Mouse (Mus musculus): ENCODE data around the gene Shq1. TPM values are rescaled to one million over a fixed set of nuclear protein-coding genes. Genes with fewer than 3 reads are reported as not detected.
A peak's percentile ranks its signal among the peaks of the same experiment; 100 is the strongest.

The Shq1 gene
- polyA plus RNA-seq, 1 experiment from 2014 or later = 19.1 TPM

DNA sequence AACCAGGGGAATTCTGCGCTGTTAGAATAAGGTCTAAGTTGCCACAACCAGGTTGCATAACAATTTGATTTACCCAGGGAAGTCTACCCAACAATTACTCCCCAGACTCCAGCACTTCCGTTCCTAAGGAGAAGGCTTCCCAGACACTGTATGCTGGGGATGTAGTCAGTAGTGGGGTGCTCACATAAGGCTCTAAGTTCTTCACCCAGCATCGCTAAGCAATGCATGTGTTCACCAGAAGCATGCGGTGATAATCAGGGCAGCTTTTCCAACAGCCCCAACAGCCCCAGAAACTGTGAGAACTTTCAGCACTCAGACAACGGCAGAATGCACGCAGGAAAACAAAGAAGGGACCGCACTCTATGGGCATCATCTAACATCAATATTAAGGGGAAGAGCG, 77.1 kb downstream of the Shq1 start:
- Histone ChIP-seq H3K4me1 (no peaks in the 10 kb centered on the region), H3K4me3 (no peak overlapping the region), H3K9ac (no peak overlapping the region), H3K27me3 (no peaks in the 10 kb centered on the region), H3K4me2 (no peak overlapping the region), H3K9me3 (no peaks in the 10 kb centered on the region), H3K27ac (no peak overlapping the region), H3K36me3 (no peaks in the 10 kb centered on the region)
- 80% methylated on average over 8 of the region's 8 CpGs for WGBS
- ATAC-seq (ENCODE audit: borderline replicate concordance, extremely low read depth, low FRiP score, low TSS enrichment) = no peak

DNA sequence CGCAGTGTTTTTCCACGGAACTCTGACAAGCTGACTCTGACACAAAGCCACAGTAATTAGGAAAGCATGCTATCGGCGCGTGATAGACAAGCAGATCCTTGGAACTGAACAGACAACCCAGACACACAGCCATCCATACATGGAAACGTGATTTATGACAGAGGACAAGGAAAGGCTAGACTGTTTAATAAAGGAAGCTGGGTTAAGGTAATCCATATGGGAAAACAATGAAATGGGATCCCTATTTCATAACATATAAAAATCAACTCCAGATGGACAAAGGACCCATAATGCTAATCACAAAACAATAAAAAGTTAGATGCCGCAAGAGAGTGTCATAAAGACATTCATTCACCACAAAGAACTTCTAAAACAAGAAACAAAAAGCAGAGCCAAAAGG, 78.0 kb downstream of the Shq1 start:
- Histone ChIP-seq H3K4me2 (no peak overlapping the region), H3K27ac (no peak overlapping the region), H3K36me3 (no peaks in the 10 kb centered on the region), H3K4me1 (no peaks in the 10 kb centered on the region), H3K4me3 (no peak overlapping the region), H3K27me3 (no peaks in the 10 kb centered on the region), H3K9me3 (no peaks in the 10 kb centered on the region), H3K9ac (no peak overlapping the region)
- 63% methylated on average over 7 of the region's 7 CpGs for WGBS
- no peak for ATAC-seq (ENCODE audit: borderline replicate concordance, extremely low read depth, low FRiP score, low TSS enrichment)

DNA sequence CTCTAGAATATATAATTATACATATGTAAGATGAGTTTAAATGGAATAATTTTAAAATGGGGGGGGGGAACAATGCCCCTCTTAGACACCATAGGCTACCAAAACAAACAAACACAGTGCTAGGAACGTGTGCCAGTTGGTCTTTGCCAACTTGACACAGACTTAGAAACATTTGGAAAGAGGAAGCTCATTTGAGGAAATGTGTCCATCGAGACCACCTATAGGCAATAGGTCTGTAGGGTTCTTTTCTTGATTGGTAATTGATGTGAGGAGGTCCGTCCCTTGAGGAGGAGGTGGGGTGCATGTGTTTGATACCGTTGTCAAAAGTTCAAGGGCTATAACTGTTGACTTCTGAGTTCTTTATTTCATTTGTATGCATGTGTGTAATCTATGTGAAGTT, 80.4 kb downstream of the Shq1 start:
- Histone ChIP-seq H3K9ac (no peak overlapping the region), H3K4me2 (no peak overlapping the region), H3K36me3 (no peaks in the 10 kb centered on the region), H3K27me3 (no peaks in the 10 kb centered on the region), H3K4me1 (no peaks in the 10 kb centered on the region), H3K4me3 (no peak overlapping the region), H3K27ac (no peak overlapping the region), H3K9me3 (no peaks in the 10 kb centered on the region)
- 80% methylated on average over 4 of the region's 4 CpGs for WGBS
- ATAC-seq (ENCODE audit: borderline replicate concordance, extremely low read depth, low FRiP score, low TSS enrichment) = no peak

DNA sequence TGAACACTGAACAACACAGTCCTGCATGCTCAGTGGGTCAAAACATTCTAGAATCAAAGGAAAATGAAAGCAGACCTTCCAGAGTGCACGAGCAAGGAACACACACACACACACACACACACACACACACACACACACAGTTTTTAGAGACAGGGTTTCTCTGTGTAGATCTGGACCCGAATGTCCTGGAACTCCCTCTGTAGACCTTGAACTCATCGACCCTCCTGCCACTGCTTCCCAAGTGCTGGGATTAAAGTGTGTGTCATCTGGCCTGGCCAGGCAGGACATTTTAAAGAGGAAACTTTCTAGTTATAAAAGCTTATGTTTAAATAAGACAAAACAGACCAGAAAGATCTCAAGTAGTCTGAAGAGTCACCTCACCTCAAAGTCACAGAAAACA, 82.1 kb downstream of the Shq1 start:
- ATAC-seq (ENCODE audit: borderline replicate concordance, extremely low read depth, low FRiP score, low TSS enrichment) = no peak
- H3K4me3 ChIP-seq = no peak overlapping the region
- no peaks in the 10 kb centered on the region for H3K9me3 ChIP-seq
- no peak overlapping the region for H3K27ac ChIP-seq
- no peak overlapping the region for H3K4me2 ChIP-seq
- no peaks in the 10 kb centered on the region for H3K36me3 ChIP-seq
- no peak overlapping the region for H3K9ac ChIP-seq
- H3K4me1 ChIP-seq = no peaks in the 10 kb centered on the region
- no peaks in the 10 kb centered on the region for H3K27me3 ChIP-seq
- 71% methylated on average over 3 of the region's 3 CpGs for WGBS

DNA sequence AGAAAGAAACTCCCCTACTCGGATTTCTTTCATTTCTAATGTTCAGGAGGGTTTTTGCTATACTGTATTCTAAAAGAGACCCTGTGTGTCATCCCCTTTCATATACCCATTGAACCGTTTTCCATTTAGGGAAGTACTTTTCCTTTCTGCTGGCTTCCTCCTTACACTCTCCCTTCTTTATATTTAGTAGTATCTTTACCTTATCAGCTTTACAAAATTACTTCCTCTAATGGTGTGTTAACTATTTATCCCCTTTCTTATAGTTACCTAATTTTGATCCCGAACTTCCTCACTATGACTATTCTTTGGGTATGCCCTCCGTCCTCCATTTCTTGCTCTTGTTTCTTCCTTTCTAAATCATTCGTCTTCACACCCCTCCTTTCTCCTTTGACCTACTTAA, 84.2 kb downstream of the Shq1 start:
- no peak for ATAC-seq (ENCODE audit: borderline replicate concordance, extremely low read depth, low FRiP score, low TSS enrichment)

DNA sequence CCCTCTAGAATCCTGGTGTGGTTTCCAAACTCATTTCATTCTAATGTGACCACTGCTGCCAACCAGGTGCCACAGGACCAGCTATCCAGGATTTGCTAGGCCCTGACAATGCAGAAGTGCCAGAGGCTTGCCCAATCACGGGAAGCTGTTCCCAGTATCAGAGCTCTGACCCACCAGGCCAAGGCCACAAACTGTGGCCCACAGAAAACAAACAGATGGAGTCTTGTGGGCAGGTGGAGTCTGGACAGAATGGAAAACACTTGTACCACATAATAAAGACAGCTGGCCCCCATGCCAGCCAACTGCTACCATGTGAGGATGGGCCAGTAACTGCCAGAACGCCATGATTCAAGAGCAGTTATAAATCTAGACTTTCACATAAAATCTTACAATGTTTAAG, 89.0 kb downstream of the Shq1 start:
- Histone ChIP-seq H3K4me2 (no peak overlapping the region), H3K36me3 (no peaks in the 10 kb centered on the region), H3K9ac (no peak overlapping the region), H3K9me3 (no peaks in the 10 kb centered on the region), H3K27ac (no peak overlapping the region), H3K27me3 (no peaks in the 10 kb centered on the region), H3K4me1 (no peaks in the 10 kb centered on the region), H3K4me3 (no peak overlapping the region)
- ATAC-seq (ENCODE audit: borderline replicate concordance, extremely low read depth, low FRiP score, low TSS enrichment) = no peak
- whole genome bisulfite sequencing = 85% methylated on average over 2 of the region's 2 CpGs

More for the DNA sequence above, 84.2 kb downstream of the Shq1 start:
- no peak overlapping the region for H3K27ac ChIP-seq
- H3K4me3 ChIP-seq = no peak overlapping the region
- H3K9me3 ChIP-seq = no peaks in the 10 kb centered on the region
- H3K36me3 ChIP-seq = no peaks in the 10 kb centered on the region
- 78% methylated on average over 5 of the region's 5 CpGs for WGBS
- H3K9ac ChIP-seq = no peak overlapping the region
- H3K4me1 ChIP-seq = no peaks in the 10 kb centered on the region
- H3K4me2 ChIP-seq = no peak overlapping the region
- H3K27me3 ChIP-seq = no peaks in the 10 kb centered on the region

DNA sequence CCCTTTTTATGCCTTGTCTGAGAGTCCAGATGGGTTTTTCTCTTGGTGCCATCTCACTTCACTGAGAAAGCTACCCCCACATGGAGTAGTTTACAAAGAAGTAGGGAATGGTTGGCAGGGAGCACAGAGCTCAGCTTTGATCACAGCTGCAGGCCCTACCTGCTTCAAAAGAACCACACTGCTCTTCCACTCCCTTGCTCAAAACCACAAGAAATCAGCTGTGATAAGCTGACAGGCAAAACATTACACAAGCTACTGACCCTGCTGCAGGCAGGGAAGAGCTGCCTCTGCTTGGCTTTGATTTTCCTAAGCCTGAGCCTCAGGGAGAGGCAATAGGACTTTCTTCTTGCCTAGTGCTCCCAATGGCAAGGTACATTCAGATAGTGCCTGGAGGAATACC, 89.9 kb downstream of the Shq1 start:
- no peak overlapping the region for H3K4me3 ChIP-seq
- H3K4me1 ChIP-seq = no peaks in the 10 kb centered on the region
- no peak overlapping the region for H3K27ac ChIP-seq
- no peak overlapping the region for H3K9ac ChIP-seq
- H3K4me2 ChIP-seq = no peak overlapping the region
- no peak for ATAC-seq (ENCODE audit: borderline replicate concordance, extremely low read depth, low FRiP score, low TSS enrichment)
- no peaks in the 10 kb centered on the region for H3K27me3 ChIP-seq
- no peaks in the 10 kb centered on the region for H3K9me3 ChIP-seq
- no peaks in the 10 kb centered on the region for H3K36me3 ChIP-seq

DNA sequence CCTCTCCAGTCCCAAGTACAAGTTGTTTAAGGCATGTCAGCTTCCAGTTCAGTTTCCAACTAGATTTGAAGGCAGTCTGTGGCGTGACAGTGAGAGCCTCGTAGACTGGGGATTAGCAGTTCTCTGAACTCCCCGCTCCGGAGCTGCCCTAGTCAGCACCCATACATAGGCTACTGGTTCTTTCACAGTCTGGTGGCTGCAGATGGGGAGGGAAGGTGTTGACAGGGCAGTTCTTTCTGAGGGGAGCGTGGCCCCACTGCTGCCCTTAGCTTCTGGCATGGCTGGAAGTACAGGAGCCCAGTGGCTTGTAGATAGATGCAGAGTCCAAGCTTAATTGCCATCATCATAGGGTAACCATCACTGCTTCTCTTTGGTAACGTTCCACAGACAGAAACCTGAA, 93.4 kb downstream of the Shq1 start:
- Histone ChIP-seq H3K4me3 (no peak overlapping the region), H3K27me3 (no peaks in the 10 kb centered on the region), H3K4me1 (no peaks in the 10 kb centered on the region), H3K27ac (no peak overlapping the region), H3K9ac (no peak overlapping the region), H3K9me3 (no peaks in the 10 kb centered on the region), H3K4me2 (no peak overlapping the region), H3K36me3 (no peaks in the 10 kb centered on the region)
- 92% methylated on average over 6 of the region's 6 CpGs for WGBS
- ATAC-seq (ENCODE audit: borderline replicate concordance, extremely low read depth, low FRiP score, low TSS enrichment) = no peak

DNA sequence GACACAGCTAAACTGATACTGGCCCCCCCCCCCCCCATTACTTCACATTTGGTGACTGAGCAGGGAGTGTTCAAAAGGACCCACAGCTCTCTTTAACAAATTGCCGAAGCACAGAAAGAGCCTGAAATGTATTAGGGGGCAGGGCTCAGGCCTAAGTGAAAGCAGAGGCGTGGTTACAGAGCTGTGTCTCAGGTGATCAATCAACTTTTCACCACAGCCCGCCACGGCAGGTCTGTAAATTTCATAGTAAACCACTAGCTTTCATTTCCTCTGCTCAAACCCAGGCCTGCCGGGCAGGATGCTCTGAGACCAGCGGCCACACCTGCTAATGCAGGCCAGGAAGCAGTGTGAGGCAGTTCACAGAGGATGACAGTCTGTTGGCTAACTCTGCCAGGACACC, 94.8 kb downstream of the Shq1 start:
- Histone ChIP-seq H3K4me2 (no peak overlapping the region), H3K27me3 (no peaks in the 10 kb centered on the region), H3K9ac (no peak overlapping the region), H3K27ac (no peak overlapping the region), H3K4me1 (no peaks in the 10 kb centered on the region), H3K4me3 (no peak overlapping the region), H3K36me3 (no peaks in the 10 kb centered on the region), H3K9me3 (no peaks in the 10 kb centered on the region)
- no peak for ATAC-seq (ENCODE audit: borderline replicate concordance, extremely low read depth, low FRiP score, low TSS enrichment)
- WGBS = 31% methylated on average over 6 of the region's 6 CpGs

DNA sequence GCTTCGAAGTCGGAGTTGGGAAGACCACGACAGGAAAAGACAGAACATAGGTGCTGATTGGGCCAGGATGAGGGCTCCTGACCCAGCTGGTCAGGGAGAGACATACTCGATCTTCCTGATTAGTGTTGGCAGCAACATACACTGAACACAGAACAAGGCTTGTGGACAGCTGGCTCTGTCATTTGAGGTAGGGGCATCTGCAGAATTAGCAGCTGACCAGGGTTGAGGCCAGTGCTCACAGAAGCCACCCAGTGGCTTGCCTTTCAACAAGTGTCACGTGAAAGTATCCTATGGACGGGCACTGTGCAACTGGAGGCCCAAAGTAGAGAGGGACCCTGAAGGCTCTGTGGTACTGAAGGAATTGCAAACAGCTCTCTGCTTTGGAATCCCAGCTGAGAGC, 104.2 kb downstream of the Shq1 start:
- no peak overlapping the region for H3K4me3 ChIP-seq
- WGBS = 64% methylated on average over 6 of the region's 6 CpGs
- H3K27me3 ChIP-seq = peaks cover 33% of the 10 kb centered on the region
- H3K4me1 ChIP-seq = peaks cover 20% of the 10 kb centered on the region
- H3K9me3 ChIP-seq = no peaks in the 10 kb centered on the region
- no peak overlapping the region for H3K9ac ChIP-seq
- H3K4me2 ChIP-seq = no peak overlapping the region
- ATAC-seq (ENCODE audit: borderline replicate concordance, extremely low read depth, low FRiP score, low TSS enrichment) = no peak
- no peaks in the 10 kb centered on the region for H3K36me3 ChIP-seq
- H3K27ac ChIP-seq = no peak overlapping the region

DNA sequence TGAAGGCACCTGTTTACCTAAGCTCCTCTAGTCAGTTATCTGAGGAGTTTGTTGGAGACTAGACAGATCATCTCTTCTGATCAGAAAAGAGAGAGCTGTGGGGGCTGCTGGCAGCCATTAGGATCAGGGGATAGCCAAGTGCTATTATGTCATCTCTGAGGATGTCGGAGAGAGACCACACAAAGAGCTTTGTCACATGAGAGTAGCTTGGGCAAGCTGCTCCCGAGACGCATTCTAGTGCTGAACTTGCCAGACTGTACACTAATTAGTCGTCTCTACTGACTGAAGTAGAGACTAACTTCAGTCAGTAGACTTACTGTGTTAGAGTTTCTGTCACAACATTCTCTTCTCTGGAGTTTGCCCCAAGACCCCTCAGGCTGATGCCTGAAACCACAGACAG, 106.4 kb downstream of the Shq1 start:
- Histone ChIP-seq H3K4me2 (no peak overlapping the region), H3K27ac (no peak overlapping the region), H3K9ac (no peak overlapping the region), H3K27me3 (peaks cover 52% of the 10 kb centered on the region), H3K9me3 (no peaks in the 10 kb centered on the region), H3K4me3 (no peak overlapping the region), H3K4me1 (peaks cover 20% of the 10 kb centered on the region), H3K36me3 (no peaks in the 10 kb centered on the region)
- ATAC-seq (ENCODE audit: borderline replicate concordance, extremely low read depth, low FRiP score, low TSS enrichment) = no peak
- 30% methylated on average over 4 of the region's 4 CpGs for WGBS

DNA sequence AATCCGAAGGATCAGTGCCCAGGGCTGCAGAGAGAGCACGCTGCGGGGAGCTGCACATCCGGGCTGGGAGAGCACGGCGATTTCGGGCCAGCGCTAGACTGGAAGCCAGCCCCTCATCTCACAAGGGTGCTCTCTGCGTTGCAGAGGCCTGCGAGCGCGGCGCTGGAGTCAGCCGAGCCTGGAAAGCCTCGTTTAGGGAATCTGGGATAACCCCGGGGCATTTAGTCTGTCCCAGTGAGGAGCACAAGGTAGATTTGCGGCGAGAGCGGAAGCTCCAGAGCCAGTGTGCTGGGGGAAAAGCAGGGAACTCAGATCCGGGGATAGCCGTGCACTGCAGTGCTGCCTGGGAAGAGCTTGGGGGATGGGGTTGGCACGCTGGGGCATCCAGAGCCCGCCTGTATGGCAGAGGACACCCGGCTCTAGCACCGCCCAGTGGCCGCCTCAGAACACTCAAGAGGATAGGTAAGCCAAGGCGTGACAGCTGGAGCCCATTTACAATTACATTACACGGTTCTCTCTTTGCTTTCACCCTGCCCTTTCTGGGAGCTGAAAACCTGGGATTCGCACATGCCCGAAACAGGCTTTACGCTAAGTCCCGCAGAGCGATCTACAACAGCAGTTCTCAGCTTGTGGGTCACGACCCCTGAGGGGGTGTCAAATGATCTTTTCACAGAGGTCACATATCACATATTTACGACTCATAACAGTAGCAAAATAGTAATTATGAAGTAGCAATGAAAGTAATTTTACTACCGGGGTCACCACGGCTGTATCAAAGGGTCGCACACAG, 107.2 kb downstream of the Shq1 start:
- peak; percentile 85 for ATAC-seq (ENCODE audit: borderline replicate concordance, extremely low read depth, low FRiP score, low TSS enrichment)
- Histone ChIP-seq H3K36me3 (no peaks in the 10 kb centered on the region), H3K4me1 (peaks cover 20% of the 10 kb centered on the region), H3K9ac (peak overlapping the region; percentile 47), H3K27ac (no peak overlapping the region), H3K4me3 (peak overlapping the region; percentile 49), H3K4me2 (peak overlapping the region; percentile 100), H3K27me3 (peaks cover 55% of the 10 kb centered on the region), H3K9me3 (no peaks in the 10 kb centered on the region)
- 7% methylated on average over 38 of the region's 38 CpGs for WGBS
